Mouse (Mus musculus) kidney, adult 2 months (tissue): ENCODE results near the gene Cyp4f17.

Experiments used
- CTCF ChIP-seq: fragments of 200-500 bp; conservative IDR thresholded peaks from 2 replicates; pipeline ENCODE4 v1.5.1; 2011; ENCODE audit warnings: low read depth, mild to moderate bottlenecking, control low read depth, low read length, moderate library complexity, mixed read lengths; ENCODE audit not compliant: insufficient read depth, insufficient read length
- POLR2A ChIP-seq: fragments of 200-500 bp; IDR thresholded peaks from one replicate; pipeline ENCODE4 v1.6.1; 2011; ENCODE audit warnings: low read depth, low read length, control low read depth

DNA sequence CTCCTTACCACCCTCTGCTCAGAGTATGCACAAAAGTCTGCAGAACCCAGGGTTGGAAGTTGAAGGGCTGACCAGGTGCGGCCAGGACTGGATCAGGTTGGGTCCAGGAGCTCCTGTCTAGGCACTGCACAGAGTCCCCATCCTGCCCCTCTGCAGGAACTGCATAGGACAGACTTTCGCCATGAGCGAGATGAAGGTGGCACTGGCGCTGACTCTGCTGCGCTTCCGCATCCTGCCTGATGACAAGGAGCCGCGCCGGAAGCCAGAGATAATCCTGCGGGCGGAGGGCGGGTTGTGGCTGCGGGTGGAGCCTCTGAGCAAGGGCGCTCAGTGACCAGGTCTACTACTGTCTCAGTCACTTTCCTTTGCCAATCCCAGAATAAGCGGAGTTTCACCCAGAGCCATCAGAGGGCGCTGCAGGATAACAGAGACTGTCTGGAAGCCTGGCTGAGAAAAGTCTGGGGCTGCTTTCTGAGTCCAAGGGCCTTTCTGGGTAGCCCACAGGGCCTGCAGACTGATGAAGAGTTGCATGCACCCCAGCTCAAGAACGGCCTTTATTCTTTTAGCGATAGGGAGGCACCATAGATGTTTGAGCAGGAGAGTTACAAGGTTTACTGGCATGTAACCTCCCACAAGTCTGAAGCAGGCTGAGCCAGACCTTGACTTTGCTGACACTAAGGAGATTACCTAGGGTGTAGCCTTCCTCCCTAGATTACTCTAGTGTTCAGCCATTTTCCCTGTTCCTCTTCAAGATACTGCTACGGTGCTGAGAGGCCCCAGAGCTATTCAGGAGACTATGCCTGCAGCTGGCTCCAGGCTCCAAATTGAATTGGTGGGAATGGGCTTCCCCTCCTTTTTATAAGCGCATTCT, 45.3 kb downstream of the Cyp4f17 start:
- TF ChIP-seq CTCF = peak; percentile 73
- no peak for TF ChIP-seq POLR2A
